Mouse (Mus musculus) left cerebral cortex, adult 18-20 months (tissue): ENCODE results near the gene Gm12887. TPM values are rescaled to one million over a fixed set of nuclear protein-coding genes. Genes with fewer than 3 reads are reported as not detected.

Source experiments
- DNase-seq, 2 experiments: peaks; one replicate each; pipeline ENCODE4 v3.0.0; 2021 to 2022; ENCODE audit warnings: low spot score in 2 of 2, mixed read lengths in 1 of 2
- long read RNA-seq, 2 experiments: library from polyadenylated mRNA; stranded (forward); transcript quantifications; one replicate each; pipeline ENCODE4 v2.0.0; 2021
- total RNA-seq, 2 experiments: library from RNA; stranded (reverse); gene quantifications; 2 replicates each; pipeline ENCODE4 v1.2.3; 2021

Gm12887 gene
- total RNA-seq = not detected
- long read RNA-seq, experiment 1 = 0 reads
- long read RNA-seq, experiment 2 = 0 reads

- no peak for DNase-seq
Measured at GRCm38 (mm10) chr4:121622003-121622402, at the start of gene Gm12887. TSS of gene Gm12887 (minus strand) at chr4:121622103.

- DNase-seq = no peak
Measured at GRCm38 (mm10) chr4:121657040-121657439, 35.1 kb upstream of the Gm12887 start.

Other genes with a start within 250 kb of the Gm12887 start
- gene Gm12886, start 199.0 kb downstream of the Gm12887 start, total RNA-seq = not detected